Mouse (Mus musculus) myocyte (in vitro differentiated cells): ENCODE results near the gene Ldb1. TPM values are rescaled to one million over a fixed set of nuclear protein-coding genes. Genes with fewer than 3 reads are reported as not detected.

Experiments used
- H3K27me3 ChIP-seq: one replicate; pipeline ENCODE4 v1.6.1; 2011; ENCODE audit not compliant: control insufficient read depth, insufficient read depth, insufficient read length
- H3K36me3 ChIP-seq: one replicate; pipeline ENCODE4 v1.6.1; 2011; ENCODE audit not compliant: control insufficient read depth, insufficient read depth
- H3K4me2 ChIP-seq: one replicate; pipeline ENCODE4 v1.6.1; 2011; ENCODE audit warnings: low read depth, control low read depth
- H3K4me3 ChIP-seq: one replicate; pipeline ENCODE4 v1.5.1; 2011; ENCODE audit warnings: mild to moderate bottlenecking, control low read depth, moderate library complexity
- H3K79me2 ChIP-seq: one replicate; pipeline ENCODE4 v1.6.1; 2011; ENCODE audit not compliant: control insufficient read depth, insufficient read depth
- H3ac ChIP-seq: one replicate; pipeline ENCODE4 v1.6.1; 2011; ENCODE audit not compliant: control insufficient read depth, insufficient read length
- CEBPB ChIP-seq: IDR thresholded peaks from 2 replicates; pipeline ENCODE4 v1.6.1; 2011; ENCODE audit warnings: mild to moderate bottlenecking, moderate library complexity; ENCODE audit not compliant: poor library complexity, insufficient read depth, severe bottlenecking
- E2F4 ChIP-seq: IDR thresholded peaks from one replicate; pipeline ENCODE4 v1.6.1; 2011; ENCODE audit warnings: mild to moderate bottlenecking, control low read depth, moderate library complexity; ENCODE audit not compliant: insufficient read depth
- MAX ChIP-seq: IDR thresholded peaks from one replicate; pipeline ENCODE4 v1.6.1; 2011; ENCODE audit warnings: low read depth, mild to moderate bottlenecking, control low read depth
- MYOD1 ChIP-seq, 3 experiments: IDR thresholded peaks; one replicate each; pipeline ENCODE4 v1.6.1; 2011; ENCODE audit warnings: control low read depth in 2 of 3, low read depth in 2 of 3, mild to moderate bottlenecking in 2 of 3, moderate library complexity in 1 of 3; ENCODE audit not compliant: insufficient read length in 2 of 3, control insufficient read depth in 1 of 3
- MYOG ChIP-seq, 3 experiments: IDR thresholded peaks; one replicate each; pipeline ENCODE4 v1.6.1; 2011; ENCODE audit warnings: control low read depth in 2 of 3, low read depth in 2 of 3, mild to moderate bottlenecking in 2 of 3; ENCODE audit not compliant: insufficient read length in 2 of 3, control insufficient read depth in 1 of 3, insufficient read depth in 1 of 3
- POLR2A ChIP-seq: IDR thresholded peaks from one replicate; pipeline ENCODE4 v1.6.1; 2011; ENCODE audit warnings: low read depth, mild to moderate bottlenecking, control low read depth, moderate library complexity; ENCODE audit not compliant: insufficient read length
- POLR2AphosphoS2 ChIP-seq: IDR thresholded peaks from one replicate; pipeline ENCODE4 v1.6.1; 2011; ENCODE audit warnings: low read depth, control low read depth; ENCODE audit not compliant: insufficient read length
- REST ChIP-seq: IDR thresholded peaks from one replicate; pipeline ENCODE4 v1.6.1; 2011; ENCODE audit warnings: mild to moderate bottlenecking, control low read depth, moderate library complexity; ENCODE audit not compliant: insufficient read depth, insufficient read length
- SRF ChIP-seq: IDR thresholded peaks from one replicate; pipeline ENCODE4 v1.6.1; 2011; ENCODE audit warnings: low read depth; ENCODE audit not compliant: control insufficient read depth, insufficient read length
- TCF12 ChIP-seq: IDR thresholded peaks from one replicate; pipeline ENCODE4 v1.6.1; 2011; ENCODE audit warnings: mild to moderate bottlenecking, control low read depth; ENCODE audit not compliant: poor library complexity, insufficient read depth, severe bottlenecking
- TCF3 ChIP-seq: IDR thresholded peaks from one replicate; pipeline ENCODE4 v1.6.1; 2011; ENCODE audit warnings: low read depth, control low read depth; ENCODE audit not compliant: insufficient read length
- USF1 ChIP-seq: IDR thresholded peaks from one replicate; pipeline ENCODE4 v1.6.1; 2011; ENCODE audit warnings: low read depth, mild to moderate bottlenecking, control low read depth, moderate library complexity
- polyA plus RNA-seq: library from polyadenylated mRNA; unstranded; fragments of >200 nt; fragmentation: generic; extraction: Trizol; gene quantifications from one replicate; pipeline ENCODE4 v1.2.1, GENCODE M21; 2012; ENCODE audit warnings: missing spikeins

Ldb1 gene
- polyA plus RNA-seq, 1 experiment = 68.7 TPM

DNA sequence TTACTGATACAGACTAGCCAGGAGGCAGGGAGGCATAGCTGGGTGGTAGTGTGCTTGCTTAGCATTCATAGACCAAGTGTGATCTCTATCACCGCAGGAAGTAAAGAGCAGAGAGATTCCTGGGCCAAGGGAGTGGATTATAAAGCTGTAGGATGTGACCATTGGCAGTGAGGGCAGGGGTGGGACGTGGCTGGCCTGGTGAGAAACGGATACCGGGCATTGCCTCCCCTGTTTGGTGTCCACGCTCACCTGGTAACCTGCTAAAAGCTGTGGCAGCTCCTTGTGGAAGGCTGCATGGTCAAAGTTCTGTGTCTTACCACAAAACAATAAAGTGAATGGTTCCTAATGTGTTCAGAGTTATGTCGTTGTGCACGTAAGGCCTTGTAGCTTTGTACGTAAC is 40.2 kb upstream of the Ldb1 start:
- Histone ChIP-seq H3K4me2 (no peak overlapping the region), H3ac (no peak overlapping the region), H3K4me3 (no peak overlapping the region), H3K79me2 (no peaks in the 10 kb centered on the region), H3K36me3 (peaks cover 21% of the 10 kb centered on the region), H3K27me3 (no peaks in the 10 kb centered on the region)
- peak; percentile 32 for TF ChIP-seq POLR2AphosphoS2
- no peak for TF ChIP-seq TCF3

DNA sequence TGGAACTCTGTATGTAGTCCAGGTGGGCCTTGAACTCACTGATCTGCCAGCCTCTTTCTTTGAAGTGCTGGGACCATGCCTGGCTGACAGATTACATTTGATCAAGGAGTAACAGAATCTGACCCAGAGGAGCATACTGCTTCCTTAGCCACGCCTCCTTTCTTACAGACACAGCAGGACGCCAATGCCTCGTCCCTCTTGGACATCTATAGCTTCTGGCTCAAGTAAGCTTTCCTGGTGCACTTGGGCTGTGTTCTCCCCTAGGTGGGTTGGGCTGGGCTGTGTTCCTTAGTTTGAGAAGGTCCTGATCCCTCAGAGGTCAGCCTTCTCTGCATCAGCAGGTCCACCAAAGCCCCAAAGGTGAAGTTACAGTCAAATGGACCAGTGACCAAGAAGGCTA is 33.5 kb upstream of the Ldb1 start:
- H3ac ChIP-seq = no peak overlapping the region
- TF ChIP-seq POLR2A (no peak), SRF (no peak), MYOG (IDR thresholded peaks at IDR 0.05; ENCODE audit: control insufficient read depth in 1 of 3, insufficient read depth in 1 of 3, insufficient read length in 2 of 3, low read depth in 2 of 3) (no peak), POLR2AphosphoS2 (no peak)
- peaks cover 20% of the 10 kb centered on the region for H3K36me3 ChIP-seq
- H3K27me3 ChIP-seq = no peaks in the 10 kb centered on the region
- no peak overlapping the region for H3K4me3 ChIP-seq
- no peak overlapping the region for H3K4me2 ChIP-seq
- H3K79me2 ChIP-seq = peaks cover 29% of the 10 kb centered on the region

DNA sequence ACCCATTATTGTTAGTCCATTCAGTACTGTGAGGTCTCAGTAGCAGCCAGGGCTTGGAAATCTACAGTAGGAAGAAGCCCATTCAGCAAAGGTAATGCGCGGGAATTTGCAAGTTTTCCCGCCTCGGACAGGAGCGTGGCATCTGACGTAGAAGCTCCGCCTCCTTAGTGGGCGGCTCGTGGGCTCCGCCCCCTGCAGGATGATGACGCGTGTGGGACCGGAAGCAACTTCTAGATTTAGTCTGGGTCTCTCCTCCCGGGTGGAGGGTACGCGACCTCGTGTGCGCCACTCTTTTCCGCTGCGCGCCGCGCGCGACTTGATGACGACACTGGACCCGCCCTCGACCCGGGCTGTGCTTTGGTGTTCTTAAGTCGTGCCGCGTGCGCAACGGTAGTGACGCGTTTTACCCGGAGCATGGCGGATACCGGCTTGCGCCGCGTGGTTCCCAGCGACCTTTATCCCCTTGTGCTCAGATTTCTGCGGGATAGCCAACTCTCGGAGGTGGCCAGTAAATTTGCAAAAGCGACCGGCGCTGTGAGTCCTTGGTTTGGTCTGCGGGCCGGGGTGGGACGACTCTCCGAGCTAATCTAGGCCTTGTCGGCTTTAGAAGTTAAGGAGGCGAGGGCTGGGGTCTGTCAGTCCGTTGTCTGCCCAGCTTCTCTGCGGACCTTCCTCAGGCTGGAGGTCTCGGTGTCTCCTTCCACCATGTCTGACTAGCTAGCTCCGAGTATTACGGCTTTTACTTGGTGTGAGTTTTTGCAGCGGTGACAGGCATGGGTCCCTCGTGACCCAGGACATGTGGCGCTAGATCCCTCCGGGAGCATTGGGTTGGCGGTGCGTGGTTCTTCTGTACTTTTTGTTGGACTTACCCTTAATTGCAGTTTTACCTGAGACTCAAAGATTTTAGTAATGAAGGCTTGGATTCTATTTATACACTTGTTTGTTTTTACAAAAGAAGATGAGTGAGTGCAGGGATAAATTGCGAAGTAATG is 30.9 kb upstream of the Ldb1 start, which contains the start of gene Nolc1:
Nolc1 (plus strand) TSS at position 248 of the 992 bp plus-strand sequence.
- peaks cover 17% of the 10 kb centered on the region for H3K36me3 ChIP-seq

DNA sequence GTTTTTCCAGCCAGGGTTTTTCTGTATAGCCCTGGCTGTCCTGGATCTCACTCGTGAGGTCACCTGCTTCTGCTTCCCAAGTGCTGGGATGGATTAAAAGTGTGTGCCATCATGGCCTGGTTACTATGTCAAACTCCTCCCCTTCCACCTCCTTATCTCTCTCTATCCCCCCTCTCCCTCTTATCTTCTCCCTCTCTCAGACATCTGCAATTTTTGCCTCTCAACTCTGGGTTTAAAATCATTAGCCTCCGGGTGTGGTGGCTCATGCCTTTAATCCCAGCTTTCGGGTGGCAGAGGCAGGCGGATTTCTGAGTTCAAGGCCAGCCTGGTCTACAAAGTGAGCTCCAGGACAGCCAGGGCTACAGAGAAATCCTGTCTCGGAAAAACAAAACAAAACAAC is 29.3 kb upstream of the Ldb1 start:
- Histone ChIP-seq H3K36me3 (peaks cover 17% of the 10 kb centered on the region), H3K27me3 (no peaks in the 10 kb centered on the region), H3K4me2 (no peak overlapping the region), H3ac (no peak overlapping the region), H3K4me3 (no peak overlapping the region), H3K79me2 (peaks cover 29% of the 10 kb centered on the region)
- TF ChIP-seq MAX (no peak), USF1 (no peak), TCF3 (no peak), POLR2A (no peak), MYOG (IDR thresholded peaks at IDR 0.05; ENCODE audit: control insufficient read depth in 1 of 3, insufficient read depth in 1 of 3, insufficient read length in 2 of 3, low read depth in 2 of 3) (no peak), TCF12 (no peak), E2F4 (no peak), MYOD1 (IDR thresholded peaks at IDR 0.05; ENCODE audit: control insufficient read depth in 1 of 3, insufficient read length in 2 of 3, low read depth in 2 of 3) (no peak)

More for the DNA sequence above, 30.9 kb upstream of the Ldb1 start, which contains the start of gene Nolc1:
- H3ac ChIP-seq = peak within 1 kb of the TSS; percentile 27
- TF ChIP-seq CEBPB = no peak
- peak; percentile 89 for TF ChIP-seq E2F4
- TF ChIP-seq MAX = peak; percentile 8
- peak; percentile 99 for TF ChIP-seq POLR2A
- peak; percentile 96 for TF ChIP-seq POLR2AphosphoS2
- peak in 1 of 3 experiments; percentile 29 for TF ChIP-seq MYOD1 (IDR thresholded peaks at IDR 0.05; ENCODE audit: control insufficient read depth in 1 of 3, insufficient read length in 2 of 3, low read depth in 2 of 3)
- peak; percentile 29 for TF ChIP-seq USF1
- no peak for TF ChIP-seq TCF3
- TF ChIP-seq SRF = peak; percentile 99
- peak in 2 of 3 experiments; percentile 4 to 25 for TF ChIP-seq MYOG (IDR thresholded peaks at IDR 0.05; ENCODE audit: control insufficient read depth in 1 of 3, insufficient read depth in 1 of 3, insufficient read length in 2 of 3, low read depth in 2 of 3)
- no peak for TF ChIP-seq TCF12
- TF ChIP-seq REST = no peak
- H3K4me2 ChIP-seq = peak within 1 kb of the TSS; percentile 90
- H3K79me2 ChIP-seq = peaks cover 29% of the 10 kb centered on the region
- H3K27me3 ChIP-seq = no peaks in the 10 kb centered on the region
- H3K4me3 ChIP-seq = peak within 1 kb of the TSS; percentile 85

DNA sequence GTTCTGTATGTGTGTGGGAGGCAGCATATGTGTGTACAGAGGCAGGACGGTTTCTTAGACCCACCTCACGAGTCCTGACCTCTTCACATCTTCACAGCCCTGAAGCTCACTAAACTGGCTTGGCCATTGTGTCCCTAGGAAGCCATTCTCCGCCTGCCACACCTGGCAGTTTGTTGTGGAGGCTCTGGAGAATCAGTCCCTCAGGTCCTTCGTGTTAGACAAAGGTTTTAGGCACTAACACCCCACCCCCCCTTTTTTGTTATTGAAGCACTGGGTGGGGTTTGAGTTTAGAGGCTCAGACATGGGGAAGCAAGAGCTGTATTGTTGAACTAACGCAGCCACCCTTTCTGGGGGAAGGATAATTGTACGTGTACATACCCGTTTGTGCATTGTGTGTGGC is 28.3 kb upstream of the Ldb1 start:
- TF ChIP-seq TCF12 (no peak), MYOG (IDR thresholded peaks at IDR 0.05; ENCODE audit: control insufficient read depth in 1 of 3, insufficient read depth in 1 of 3, insufficient read length in 2 of 3, low read depth in 2 of 3) (no peak), POLR2A (no peak), POLR2AphosphoS2 (no peak), REST (no peak), MYOD1 (IDR thresholded peaks at IDR 0.05; ENCODE audit: control insufficient read depth in 1 of 3, insufficient read length in 2 of 3, low read depth in 2 of 3) (no peak)
- no peak overlapping the region for H3K4me2 ChIP-seq
- H3K4me3 ChIP-seq = no peak overlapping the region
- no peaks in the 10 kb centered on the region for H3K27me3 ChIP-seq
- H3K79me2 ChIP-seq = peaks cover 24% of the 10 kb centered on the region
- H3K36me3 ChIP-seq = peaks cover 17% of the 10 kb centered on the region
- H3ac ChIP-seq = no peak overlapping the region
